ENCODE assay signal across 14 mouse cellular contexts in genomic region chr11:86084522-86084921, GRCm38 (mm10).
"Had no signal": no experiment of that assay in that cellular context is flagged by ENCODE, and none has a peak within 500 bp of the region (broad histone marks: within the 10 kb centered on the region; RNA-seq: fewer than 3 reads in every experiment).

No protein-coding gene starts in this region.

- DNase-seq: kidney, adult 2 months; kidney, postnatal 25 days; lung, adult 2 months; lung, postnatal 36 days; thymus, adult 2 months; thymus, postnatal 25 days had no signal

- H3K27ac ChIP-seq: limb, embryonic 10.5 days; liver, embryonic 15.5 days; midbrain, embryonic 10.5 days; midbrain, embryonic 15.5 days; neural tube, embryonic 12.5 days; stomach, embryonic 15.5 days had no signal

- H3K9me3 ChIP-seq: limb, embryonic 10.5 days; liver, embryonic 15.5 days; midbrain, embryonic 10.5 days; midbrain, embryonic 15.5 days; neural tube, embryonic 12.5 days; stomach, embryonic 15.5 days had no signal

- H3K36me3 ChIP-seq: limb, embryonic 10.5 days; liver, embryonic 15.5 days; midbrain, embryonic 10.5 days; midbrain, embryonic 15.5 days; neural tube, embryonic 12.5 days; stomach, embryonic 15.5 days had no signal

- H3K4me3 ChIP-seq: limb, embryonic 10.5 days; liver, embryonic 15.5 days; midbrain, embryonic 10.5 days; midbrain, embryonic 15.5 days; neural tube, embryonic 12.5 days; stomach, embryonic 15.5 days had no signal

- H3K27me3 ChIP-seq: liver, embryonic 15.5 days; midbrain, embryonic 15.5 days; neural tube, embryonic 12.5 days; stomach, embryonic 15.5 days had no signal

- H3K4me2 ChIP-seq: liver, embryonic 11.5 days; liver, embryonic 15.5 days; midbrain, embryonic 15.5 days; neural tube, embryonic 12.5 days; stomach, embryonic 15.5 days had no signal

- H3K9ac ChIP-seq: liver, embryonic 15.5 days; midbrain, embryonic 15.5 days; neural tube, embryonic 12.5 days; stomach, embryonic 15.5 days had no signal

- H3K4me1 ChIP-seq: limb, embryonic 10.5 days; liver, embryonic 15.5 days; midbrain, embryonic 10.5 days; midbrain, embryonic 15.5 days; neural tube, embryonic 12.5 days; stomach, embryonic 15.5 days had no signal

- ATAC-seq: lung, postnatal 0 days; midbrain, embryonic 15.5 days had no signal
